Mouse (Mus musculus) NIH3T3 (cell line): Measurements from ENCODE around the gene Ppm1h.

Experiments used
- DNase-seq: peaks from one replicate; pipeline ENCODE4 v3.0.0-alpha.2; 2012; ENCODE audit warnings: low read depth

Gene Ppm1h

DNA sequence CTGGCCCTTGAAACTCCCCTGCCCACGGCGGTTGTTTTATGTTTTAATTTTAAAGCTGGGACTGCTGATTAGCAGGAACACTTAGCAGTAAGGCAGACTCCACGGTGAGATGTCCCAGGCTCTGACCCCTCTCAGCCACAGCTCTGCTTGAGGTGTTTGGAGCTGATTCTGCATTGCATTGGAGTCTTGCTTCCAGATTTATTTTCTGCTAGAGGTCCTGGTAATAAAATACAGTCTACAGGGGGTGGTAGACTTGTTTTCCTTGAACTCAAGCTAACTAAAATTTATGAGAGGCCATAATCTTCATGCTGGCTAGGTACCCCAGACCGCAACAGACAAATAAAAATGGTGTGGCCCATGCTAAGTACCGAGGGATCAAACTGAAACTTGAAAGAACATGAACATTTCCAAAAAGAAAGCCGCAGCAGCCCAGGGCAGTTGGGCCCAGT lies 90.4 kb downstream of the Ppm1h start:
- no peak for DNase-seq

DNA sequence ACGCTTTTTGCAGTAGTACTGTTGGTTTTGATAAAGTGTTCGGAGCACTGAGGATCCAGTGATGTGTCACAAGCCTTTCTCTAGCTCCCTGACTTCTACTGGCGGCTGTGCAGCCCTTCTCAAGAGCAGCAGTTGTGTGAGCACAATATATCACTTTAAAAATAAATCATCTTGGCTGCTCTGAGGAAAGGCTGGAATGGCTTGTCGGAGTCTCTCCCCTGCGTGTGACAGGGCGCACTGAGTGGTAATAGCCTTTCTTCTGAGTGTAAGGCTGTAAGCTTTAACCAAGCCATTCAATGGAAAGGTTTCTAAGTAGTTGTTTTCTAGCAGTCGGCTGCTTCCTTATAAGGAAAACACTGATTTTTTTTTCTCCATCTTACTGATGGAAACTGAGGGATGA lies 91.8 kb downstream of the Ppm1h start:
- DNase-seq = no peak

DNA sequence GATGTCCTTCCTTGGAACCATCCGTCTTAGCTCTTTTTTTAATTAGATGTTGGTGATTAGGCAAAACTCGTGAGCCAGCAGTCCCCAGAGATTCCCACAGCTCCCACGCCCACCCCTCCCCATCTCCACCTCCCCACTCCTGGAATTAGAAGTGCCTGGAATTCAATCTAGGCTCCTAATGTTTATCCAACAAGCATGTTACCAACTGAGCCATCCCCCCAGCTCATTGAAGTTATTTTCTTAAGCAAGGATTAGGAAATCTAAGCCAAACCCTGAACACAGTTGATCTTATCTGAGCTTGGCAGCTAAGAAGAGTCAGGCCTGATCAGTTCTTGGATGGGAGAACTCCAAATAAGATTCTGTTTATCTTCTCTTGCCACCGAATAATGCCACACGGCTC lies 92.4 kb downstream of the Ppm1h start:
- no peak for DNase-seq

DNA sequence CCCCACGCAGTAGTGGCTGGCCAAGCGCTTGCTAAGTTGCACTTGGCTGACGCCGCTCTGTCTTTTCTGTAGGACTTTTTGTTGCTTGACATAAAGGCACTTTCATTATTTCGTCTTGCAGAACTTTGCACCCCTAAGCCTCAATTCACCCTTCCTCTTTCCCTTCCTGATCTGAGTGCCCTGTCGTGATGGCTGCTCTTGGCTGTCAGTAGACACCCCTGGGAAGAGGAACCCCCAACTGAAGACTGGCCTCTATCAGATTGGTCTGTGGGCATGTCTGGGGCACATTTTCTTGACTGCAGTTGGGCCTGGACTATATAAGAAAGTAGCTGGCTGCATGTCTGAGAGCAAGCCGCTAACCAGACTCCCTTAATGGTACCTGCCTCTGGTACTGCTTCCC lies 95.6 kb downstream of the Ppm1h start:
- no peak for DNase-seq

DNA sequence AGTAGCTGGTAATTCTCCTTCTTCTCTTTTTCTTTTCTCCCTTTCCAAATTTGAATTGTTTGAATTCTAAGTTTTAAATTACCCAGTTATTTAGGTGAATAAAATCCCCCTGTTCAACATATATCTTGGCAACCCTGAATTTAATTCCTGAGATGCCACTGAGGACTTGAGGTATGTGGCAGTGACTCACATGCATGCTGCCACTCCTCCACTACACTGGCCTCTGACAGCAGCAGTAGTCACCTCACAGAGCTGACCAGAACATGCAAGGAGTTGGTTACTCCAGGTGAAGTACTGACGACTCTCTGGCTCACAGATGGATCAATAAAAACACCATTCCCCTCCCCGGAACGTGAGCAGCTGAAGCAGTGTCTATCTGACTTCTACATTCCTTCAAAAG lies 98.9 kb downstream of the Ppm1h start:
- no peak for DNase-seq

DNA sequence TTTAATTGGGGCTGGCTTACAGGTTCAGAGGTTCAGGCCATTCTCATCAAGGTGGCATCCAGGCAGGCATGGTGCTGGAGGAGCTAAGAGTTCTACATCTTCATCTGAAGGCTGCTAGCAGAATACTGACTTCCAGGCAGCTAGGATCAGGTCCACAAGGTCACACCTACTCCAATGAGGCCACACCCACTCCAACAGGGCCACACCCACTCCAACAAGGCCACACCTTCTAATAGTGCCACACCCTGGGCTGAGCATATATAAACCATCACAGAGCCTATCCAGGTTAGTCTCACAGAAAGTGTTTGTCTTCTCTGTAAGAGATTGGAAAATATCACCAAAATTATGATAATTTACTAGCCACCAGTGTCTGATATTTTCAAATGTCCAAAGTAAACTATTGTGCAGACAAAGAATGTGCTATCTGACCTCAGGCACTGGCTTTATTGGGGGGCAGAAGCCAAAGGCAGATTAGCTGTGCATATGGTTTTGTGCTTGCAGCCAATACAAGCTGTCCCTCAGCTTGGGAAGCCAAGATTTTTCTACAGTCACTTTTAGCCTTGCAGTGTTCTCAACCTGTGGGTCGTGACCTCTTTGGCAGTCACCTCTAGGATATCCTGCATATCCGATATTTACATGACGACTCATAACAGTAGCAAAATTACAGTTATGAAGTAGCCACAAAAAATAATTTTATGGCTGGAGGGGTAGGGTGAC lies 99.5 kb downstream of the Ppm1h start:
- no peak for DNase-seq

DNA sequence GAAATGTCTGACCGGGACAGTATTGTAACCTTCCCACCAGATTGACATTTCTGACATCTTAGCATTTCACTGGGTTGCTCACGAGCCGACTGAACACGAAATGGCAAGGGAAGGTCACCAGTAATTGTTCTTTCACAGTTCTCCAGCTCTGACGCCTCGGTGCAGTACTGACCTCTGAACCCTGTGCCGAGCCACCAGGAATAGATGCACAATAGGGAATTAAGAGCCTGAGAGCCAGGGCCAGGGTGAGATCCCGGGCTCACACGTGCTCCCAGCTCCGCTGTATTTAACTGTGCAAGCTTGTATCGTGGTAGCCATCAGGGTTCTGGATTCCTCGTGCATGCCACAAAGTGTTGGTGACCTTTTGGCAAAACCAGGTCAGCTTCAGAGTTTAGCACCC lies 100.8 kb downstream of the Ppm1h start:
- DNase-seq = no peak

DNA sequence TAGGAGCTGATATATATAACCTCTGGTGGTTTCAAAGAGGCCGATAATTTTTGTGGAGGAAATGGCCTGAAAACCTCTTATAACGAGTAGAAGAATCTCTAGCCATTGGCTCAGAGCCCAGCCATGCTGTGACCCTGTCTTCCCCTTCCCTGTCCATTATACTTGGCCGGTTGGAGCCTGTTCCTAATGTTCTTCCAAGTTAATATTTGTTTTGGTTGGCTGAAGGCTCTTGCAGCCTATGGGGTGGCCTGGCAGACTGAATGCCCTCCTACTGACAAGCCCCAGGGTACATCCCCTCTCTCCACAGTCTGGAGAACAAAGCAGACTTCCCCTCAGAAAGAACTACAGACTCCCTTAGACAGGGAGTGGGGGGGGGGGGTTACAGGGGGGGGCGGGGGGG lies 104.2 kb downstream of the Ppm1h start:
- peak; percentile 83 for DNase-seq

DNA sequence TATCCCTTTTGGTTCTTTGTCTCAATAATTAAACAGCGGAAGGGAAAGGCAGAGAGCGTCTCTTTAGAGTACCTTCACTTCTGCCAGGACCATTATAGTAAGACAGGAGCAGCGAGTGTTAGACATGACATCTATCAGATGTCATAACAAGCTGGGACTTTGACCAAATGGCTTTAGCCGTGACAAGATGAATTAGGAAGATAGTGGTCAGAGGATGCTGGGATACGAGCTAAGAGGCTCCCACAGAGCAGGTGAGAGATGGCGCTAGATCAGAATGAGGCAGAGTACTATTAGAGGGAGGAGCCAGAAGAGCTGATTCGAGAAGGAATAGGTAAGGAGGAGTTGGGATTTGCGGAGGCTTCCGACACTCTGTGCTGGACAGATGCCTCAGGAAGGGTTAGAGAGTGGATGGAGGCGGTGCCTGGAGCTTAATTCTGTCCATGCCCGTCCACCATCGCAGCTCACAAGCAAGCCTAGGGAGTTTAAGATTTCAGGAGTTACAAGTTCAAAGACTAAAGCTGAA lies 111.1 kb downstream of the Ppm1h start:
- DNase-seq = no peak

DNA sequence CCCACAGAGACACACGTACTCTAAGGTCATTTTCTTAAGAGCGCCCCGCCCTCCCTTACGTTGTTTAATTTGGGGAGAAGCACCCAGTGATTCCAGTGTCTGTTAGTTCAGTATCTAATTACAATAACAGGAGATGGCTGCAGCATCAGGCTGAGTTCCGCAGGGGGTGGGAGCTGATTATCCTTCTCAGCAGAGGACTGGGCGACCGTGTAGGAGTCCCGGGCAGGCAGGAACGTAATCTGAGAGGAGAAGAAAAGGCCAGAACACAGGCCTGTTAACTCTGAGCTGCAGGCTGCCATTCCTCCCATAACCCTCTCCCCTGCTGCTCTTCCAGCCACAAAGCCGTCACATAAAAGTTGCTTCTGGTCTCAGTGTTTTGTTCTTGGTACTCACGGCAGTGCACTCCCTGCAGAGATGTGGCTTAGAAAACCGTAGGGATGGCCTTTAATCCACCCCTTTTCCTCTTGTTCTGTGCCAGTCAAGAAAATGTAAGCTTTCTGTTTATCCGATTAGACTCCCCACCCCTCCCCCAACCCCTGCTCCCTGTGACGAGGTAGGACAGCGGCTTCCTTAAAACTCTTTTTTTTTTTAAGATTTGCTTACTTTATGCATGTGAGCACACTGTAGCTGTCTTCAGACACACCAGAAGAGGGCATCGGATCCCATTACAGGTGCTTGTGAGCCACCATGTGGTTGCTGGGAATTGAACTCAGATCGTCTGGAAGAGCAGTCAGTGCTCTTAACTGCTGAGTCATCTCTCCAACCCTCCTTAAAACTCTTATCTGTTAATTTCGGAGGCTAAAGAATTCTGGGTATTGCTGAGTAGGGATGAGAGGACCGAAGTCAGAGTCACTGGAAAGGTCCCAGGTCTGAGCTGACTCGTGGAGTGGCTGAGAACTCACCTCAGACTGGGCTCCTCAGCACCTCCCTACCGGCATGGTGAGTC lies 113.7 kb downstream of the Ppm1h start:
- DNase-seq = no peak

DNA sequence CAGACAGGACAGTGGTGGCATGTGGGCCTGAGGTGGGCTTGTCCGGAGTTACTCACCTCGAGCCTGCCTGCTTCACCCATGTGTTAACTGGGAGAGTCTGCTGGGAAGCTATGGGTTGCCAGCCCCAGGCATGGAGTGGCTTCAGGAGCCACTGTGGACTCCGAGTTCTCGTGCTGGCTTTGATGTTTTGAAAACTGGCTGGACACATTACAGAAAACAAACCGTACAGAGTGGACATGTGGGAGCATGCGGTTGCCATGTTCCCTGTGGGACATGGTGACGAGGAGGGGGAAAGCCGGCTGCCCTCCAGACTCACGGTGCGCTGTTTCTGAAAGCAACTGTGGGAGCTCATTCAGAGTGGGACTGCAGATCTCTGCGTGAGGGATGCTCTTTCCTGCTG lies 114.6 kb downstream of the Ppm1h start:
- no peak for DNase-seq

DNA sequence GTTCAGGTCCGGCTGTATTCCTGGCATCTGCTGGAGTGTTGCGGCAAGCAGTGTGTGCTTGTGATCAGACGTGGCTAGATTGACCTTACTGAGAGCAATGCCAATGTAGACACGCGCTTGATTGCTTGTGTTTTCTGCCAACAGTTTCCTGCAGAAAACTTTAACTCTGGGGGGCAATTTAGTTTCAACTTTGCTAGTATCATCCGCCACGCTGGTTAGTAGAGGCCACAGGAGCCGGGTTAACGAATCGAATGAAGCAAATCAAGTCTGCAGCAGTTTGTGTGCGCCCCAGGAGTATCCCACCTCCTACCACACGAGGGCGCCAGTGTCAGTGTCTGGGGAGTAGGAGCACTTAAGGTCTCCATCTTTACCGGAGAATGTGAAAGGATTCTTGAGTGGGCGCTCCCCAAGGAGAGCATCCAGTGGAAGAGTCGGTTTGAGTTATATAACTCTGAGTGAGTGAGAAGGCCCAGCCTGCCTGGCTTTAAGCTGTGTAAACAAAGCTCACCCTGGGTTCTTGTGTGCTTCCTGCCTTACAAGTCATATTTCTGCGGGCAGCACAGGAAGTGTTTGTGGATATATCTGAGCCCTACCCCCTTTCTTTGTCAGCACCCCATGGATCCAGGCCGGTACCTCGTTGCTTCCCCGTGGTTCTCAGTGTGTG lies 115.8 kb downstream of the Ppm1h start:
- peak; percentile 96 for DNase-seq

DNA sequence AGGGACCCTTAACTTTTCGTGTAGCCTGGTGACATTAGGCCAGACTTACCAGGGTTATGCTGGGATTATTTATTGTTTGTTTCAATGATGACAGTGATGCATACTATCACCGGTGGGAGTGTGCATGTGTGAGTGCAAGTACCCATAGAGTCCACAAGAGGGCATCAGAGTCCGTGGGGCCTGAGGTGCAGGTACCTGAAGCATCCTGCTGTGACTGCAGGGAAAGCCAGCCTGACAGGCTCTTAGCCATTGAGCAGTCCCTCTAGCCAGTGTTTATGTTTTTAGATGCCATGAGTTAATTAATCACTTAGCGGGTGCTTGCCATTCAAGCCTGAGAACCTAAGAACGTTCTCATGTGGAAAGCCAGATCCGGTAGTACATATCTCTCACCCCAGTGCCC lies 119.4 kb downstream of the Ppm1h start:
- DNase-seq = peak; percentile 44

DNA sequence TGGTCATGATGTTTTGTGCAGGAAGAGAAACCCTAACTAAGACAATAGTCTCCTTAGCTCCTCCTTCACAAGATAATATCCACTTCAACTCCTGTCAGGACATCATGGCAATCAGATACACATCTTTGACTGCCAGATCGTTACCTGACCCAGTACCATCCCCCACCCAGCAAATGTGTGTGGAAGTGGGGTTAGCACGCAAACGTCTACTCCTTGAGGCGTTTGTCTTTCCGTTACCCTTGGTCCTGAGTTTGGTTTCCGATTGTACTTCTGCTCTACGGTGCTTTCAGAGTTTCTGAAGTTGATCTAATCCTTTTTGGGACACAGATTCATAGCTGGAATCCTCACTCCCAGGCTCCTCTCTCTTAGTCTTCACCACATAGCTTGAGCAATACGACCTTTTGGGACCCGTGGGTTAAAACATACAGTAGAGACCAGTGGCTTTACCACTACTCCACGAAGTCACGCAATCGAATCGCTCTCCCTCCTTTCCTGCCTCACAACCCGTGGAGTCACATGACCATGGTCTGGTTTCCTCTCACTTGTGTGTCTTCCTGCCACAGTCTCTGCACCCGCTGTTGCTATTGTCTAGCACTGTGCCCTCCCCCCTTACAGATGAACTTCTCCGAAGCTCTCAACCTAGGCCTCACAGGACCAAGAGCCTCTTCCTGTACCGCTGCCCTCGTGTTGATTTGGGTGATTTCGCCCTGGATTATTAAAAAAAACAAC lies 121.6 kb downstream of the Ppm1h start:
- no peak for DNase-seq

DNA sequence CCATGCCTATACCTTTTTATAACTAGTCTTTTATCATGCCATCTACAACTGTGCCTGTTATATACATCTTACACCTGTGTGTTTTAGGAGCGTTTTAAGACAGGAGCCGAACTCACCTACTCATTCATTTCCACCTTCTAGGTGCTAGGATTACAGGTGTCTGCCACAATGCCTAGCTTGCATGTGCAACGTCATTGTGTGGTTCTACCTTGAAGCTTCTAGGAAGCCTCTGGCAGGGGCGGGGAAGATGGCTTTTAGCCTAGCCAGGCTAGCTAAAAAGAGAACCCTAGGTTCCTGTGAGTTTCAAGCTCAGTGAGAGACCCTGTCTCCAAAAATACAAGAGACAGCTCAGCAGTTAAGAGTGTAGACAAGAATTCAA lies 122.2 kb downstream of the Ppm1h start:
- no peak for DNase-seq

DNA sequence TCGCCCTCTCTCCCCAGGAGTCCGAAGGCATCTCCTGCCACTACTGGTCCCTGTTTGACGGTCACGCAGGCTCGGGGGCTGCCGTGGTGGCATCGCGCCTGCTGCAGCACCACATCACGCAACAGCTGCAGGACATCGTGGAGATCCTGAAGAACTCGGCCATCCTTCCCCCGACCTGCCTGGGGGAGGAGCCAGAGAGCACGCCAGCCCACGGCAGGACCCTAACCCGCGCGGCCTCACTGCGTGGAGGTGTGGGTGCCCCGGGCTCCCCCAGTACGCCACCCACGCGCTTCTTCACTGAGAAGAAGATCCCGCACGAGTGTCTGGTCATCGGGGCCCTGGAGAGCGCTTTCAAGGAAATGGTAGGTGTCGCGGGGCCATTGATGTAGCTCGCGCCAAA lies 123.7 kb downstream of the Ppm1h start:
- DNase-seq = no peak

DNA sequence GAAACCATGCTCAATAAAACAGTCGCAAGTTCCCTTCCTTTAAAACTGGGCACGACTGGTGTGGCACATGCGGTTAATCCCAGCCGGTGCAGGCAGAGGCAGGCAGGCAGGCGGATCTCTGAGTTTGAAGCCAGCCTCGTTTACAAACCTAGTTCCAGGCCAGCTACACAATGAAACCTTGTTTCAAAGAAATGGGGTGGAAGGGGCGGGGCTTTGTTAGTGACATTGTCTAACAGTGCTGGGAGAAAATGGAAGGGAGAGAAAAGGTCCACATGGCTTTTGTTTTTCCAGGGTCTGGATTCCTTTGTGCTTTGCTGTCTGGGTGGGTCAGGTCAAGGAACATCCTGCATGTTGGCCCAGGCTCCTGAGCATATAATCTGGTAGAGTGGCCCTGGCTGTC lies 124.3 kb downstream of the Ppm1h start:
- DNase-seq = no peak

DNA sequence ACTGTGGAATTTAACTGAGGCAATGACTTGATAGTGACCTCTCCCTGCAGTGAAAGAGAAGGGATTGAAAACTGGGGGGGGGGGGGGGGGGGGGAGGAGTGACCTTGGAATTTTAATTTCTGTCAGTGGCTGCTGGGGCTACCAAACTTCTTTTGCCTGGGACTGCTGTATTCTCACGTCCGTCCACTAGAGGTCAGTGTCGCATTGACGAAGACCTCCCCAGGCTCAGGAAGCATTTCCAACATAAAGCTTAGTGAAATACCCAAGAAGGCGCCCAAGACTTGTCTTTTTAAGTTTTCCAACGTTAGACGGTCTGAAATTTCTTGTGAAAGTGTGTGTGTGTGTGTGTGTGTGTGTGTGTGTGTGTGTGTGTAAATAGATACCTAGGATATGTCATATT lies 125.3 kb downstream of the Ppm1h start:
- peak; percentile 94 for DNase-seq

DNA sequence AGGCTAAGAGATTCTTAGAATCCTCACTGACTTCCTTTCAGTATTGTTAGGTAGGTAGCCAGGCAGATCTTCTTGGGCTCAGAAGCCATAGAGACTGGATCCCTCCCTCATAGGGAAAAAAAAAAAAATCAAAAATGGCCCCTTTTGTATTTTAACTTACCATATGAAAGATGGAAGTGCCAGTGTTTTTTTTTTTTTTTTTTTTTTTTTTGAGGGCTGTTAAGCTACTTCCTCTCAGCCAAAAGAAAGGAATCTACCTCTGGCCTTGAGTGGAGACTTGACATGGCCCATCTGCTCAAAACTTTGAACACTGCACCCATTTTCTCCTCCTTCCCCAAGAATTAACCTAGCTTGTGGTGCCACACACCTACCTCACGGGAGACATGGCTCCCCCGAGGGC lies 127.3 kb downstream of the Ppm1h start:
- no peak for DNase-seq

DNA sequence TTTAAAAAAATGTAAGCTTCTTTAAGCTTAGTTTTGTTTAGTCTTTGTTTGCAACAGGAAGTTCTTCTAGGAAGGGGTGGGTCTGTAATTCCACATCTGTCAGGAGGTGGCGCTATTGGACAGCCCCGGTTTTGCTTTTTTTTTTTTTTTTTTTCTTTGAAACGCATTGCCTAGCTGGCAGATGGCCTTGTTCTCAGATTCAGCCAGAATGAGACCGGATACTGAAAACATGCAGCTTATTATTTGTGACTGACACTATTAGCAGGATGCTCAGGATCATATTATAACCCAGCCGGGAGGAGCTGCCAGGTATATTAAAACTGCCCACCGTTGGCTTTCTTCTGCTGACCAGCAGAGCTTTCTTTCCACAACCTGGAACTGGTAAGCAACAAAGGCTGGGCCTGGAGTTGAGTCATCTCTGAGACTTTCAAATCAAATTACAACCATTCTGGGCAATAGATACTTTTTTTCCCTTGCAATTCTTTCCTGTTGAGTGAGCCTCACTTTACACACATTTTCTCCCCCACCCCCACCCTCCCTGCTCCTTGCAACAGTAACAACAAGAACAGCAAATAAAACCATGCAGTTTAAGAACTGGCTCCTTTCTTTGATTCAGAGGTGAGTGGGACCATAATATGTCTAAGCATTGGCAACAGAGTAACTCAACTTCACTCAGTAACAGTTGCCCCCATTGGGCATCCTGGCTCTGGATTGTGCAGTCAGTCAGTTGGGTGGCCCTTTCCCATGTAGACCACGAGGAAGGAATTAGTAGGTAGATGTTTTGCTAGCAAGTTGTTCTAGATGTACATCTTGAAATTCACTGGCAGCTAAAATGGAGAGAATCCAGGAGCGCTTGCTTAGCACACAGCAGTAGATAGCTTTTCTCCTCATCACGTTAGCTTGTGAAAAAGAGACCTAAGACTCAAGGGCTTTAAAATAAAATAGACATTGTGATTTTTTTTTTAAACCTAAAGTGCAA lies 128.9 kb downstream of the Ppm1h start:
- DNase-seq = peak; percentile 96

DNA sequence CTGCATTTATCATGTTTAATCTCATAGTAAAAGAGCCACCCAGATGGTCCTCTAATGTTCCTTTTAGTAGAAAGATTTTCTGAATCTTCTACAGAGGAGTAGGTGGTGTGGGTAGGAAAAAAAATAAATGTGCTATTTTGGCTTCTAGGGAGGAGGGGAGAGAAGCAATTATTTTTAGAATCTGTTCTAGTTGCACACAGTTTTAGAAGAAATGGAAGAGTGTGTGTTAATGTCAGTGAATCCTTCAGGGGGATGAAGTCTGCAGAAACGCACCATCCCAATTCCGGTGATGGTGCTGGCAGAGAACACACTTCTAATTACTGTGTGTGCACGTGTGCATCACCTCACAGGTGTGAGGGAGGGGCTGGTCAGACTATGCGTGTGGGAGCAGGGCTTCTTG lies 129.6 kb downstream of the Ppm1h start:
- DNase-seq = no peak
